Mouse (Mus musculus): ENCODE data around the gene Uvssa. TPM values are rescaled to one million over a fixed set of nuclear protein-coding genes. Genes with fewer than 3 reads are reported as not detected.

Gene Uvssa
- polyA plus RNA-seq, 1 experiment from 2014 or later, result 9.3 TPM

DNA sequence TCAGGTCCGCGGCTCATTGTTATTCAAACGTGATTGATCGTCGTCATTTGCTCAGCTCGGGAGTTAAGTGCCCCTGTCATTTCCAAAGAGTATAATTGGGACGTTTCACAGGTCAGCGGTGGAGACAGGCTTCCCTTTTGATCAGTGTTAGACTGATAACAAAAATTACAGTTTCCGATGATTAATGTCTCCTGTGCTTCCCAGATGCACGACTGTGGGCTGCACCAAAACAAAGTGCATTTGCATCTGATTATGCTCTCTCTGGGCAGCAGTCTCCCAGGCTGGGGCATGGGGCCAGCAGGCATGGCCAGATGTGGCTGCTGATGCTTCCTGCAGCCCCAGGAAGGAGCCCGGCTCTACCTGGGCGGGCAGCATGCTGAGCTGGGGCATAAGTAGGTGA is 22.5 kb downstream of the Uvssa start:
- ATAC-seq, result no peak
- no peaks in the 10 kb centered on the region for H3K27me3 ChIP-seq
- ChIA-PET CTCF (no interaction called here), POLR2A (no interaction called here)
- no peak for DNase-seq (ENCODE audit: low read depth, low spot score)
- in situ Hi-C loops (cut with MboI; ENCODE audit: low pct_unique_long_range_greater_than_20kb), result no loop called here
- TF ChIP-seq CTCF (IDR thresholded peaks at IDR 0.05), result no peak

DNA sequence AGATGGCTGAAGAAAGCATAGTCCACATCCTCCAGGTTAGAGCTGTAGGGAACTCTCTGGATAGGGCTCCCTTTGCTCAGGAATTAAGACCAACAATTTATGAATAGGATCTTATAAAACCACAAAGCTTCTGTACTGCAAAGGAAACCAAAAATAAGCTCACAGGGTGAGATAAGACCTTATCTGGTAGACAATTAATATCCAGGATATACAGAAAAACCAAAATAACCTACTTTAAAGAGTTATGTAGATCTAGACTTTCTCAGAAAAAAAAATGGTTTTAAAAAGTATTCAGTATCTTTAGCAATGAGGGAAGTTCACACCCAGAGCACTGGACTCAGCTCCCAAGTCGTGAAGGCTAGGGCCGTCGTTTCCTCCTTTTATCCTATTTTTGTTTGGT is 42.0 kb downstream of the Uvssa start:
- DNase-seq (ENCODE audit: low read depth, low spot score) (no peak), ATAC-seq (no peak)
- CTCF ChIA-PET, result interaction anchor here (1.1 to 1.6 kb wide), 2 partner anchors 12 to 25 kb away, joined by 3 to 4 read pairs; no protein-coding TSS in a partner anchor
- no peak for TF ChIP-seq CTCF (IDR thresholded peaks at IDR 0.05)
- POLR2A ChIA-PET, result no interaction called here
- H3K27me3 ChIP-seq, result no peaks in the 10 kb centered on the region
- in situ Hi-C loops (cut with MboI; ENCODE audit: low pct_unique_long_range_greater_than_20kb), result no loop called here

DNA sequence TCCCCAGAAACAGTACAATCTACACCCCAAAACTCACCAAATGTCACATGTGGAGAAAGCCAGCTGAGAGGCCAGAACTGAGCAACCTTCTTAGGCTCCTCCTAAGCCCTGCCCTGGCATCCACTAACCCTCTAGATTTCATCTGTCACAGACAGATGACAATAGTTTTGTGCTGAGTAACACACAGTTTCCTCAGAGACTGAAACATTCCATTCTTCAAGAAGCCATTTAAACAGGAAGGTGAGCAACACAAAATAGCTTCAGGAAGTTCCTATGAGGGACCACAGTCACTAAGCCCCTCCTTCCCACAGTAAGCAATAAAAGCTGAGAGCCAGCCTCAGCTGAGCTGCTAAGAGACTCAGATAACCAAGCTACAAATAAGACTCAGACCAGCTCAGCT is 49.1 kb downstream of the Uvssa start:
- TF ChIP-seq CTCF (IDR thresholded peaks at IDR 0.05), result no peak
- in situ Hi-C loops (cut with MboI; ENCODE audit: low pct_unique_long_range_greater_than_20kb), result no loop called here
- peaks cover 33% of the 10 kb centered on the region for H3K27me3 ChIP-seq
- ATAC-seq, result no peak
- ChIA-PET POLR2A (no interaction called here), CTCF (interaction anchor here (1.0 kb wide), 1 partner anchor 34 kb away, joined by 3 read pairs; no protein-coding TSS in a partner anchor)
- DNase-seq (ENCODE audit: low read depth, low spot score), result no peak

DNA sequence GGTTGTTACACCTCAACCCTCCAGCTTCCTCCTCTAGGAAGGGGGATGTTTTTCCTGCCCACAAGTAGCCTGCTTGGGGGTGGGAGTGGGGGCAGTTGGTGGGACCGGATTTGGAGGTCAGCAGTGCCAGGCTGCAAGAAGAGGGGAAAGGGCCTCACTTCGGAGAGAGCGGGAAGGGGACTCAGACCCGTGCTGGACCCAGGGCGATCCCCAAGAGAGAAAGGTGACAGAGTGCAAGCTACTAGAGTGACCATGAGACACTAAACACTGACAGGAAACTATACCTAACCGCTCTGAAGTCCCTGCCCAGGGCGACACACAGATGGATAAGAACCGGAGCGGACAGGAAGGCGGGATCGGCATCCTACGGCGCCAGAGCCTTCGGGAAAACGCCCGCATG is 51.8 kb downstream of the Uvssa start:
- in situ Hi-C loops (cut with MboI; ENCODE audit: low pct_unique_long_range_greater_than_20kb), result no loop called here
- ChIA-PET POLR2A (no interaction called here), CTCF (no interaction called here)
- no peak for DNase-seq (ENCODE audit: low read depth, low spot score)
- no peak for TF ChIP-seq CTCF (IDR thresholded peaks at IDR 0.05)
- no peak for ATAC-seq
- peaks cover 53% of the 10 kb centered on the region for H3K27me3 ChIP-seq

DNA sequence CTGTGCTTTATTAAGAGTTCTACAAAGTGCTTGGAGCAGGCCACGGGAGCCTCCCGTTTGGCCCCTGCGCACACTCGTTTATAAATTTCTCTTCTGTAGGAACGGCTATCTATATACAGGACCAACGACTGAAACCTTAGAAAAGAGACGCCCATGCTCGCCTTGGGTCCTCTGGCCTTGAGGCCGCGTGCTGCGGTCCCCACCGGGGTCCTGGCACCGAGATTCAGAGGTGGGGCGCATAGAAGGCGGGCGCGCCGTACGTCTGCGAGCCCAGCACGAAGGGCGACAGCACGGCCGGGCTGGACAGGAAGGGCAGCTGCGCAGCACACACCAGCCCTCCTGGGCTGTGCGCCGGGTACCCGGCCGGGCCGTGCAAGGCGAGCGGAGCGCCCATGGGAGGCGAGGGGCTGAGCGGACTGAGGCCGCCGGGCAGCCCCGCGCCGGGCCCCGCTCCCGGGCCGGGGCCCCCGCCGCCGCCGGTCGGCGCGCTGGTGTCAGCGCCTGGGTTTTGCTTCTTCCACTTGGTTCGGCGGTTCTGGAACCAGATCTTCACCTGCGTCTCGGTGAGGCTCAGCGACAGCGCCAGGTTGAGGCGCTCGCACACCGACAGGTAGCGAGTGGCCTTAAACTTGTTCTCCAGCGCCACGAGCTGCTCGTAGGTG is 52.3 kb downstream of the Uvssa start:
- in situ Hi-C loops (cut with MboI; ENCODE audit: low pct_unique_long_range_greater_than_20kb), result no loop called here
- peaks cover 59% of the 10 kb centered on the region for H3K27me3 ChIP-seq
- ATAC-seq (no peak), DNase-seq (ENCODE audit: low read depth, low spot score) (no peak)
- ChIA-PET POLR2A (no interaction called here), CTCF (no interaction called here)
- no peak for TF ChIP-seq CTCF (IDR thresholded peaks at IDR 0.05)

DNA sequence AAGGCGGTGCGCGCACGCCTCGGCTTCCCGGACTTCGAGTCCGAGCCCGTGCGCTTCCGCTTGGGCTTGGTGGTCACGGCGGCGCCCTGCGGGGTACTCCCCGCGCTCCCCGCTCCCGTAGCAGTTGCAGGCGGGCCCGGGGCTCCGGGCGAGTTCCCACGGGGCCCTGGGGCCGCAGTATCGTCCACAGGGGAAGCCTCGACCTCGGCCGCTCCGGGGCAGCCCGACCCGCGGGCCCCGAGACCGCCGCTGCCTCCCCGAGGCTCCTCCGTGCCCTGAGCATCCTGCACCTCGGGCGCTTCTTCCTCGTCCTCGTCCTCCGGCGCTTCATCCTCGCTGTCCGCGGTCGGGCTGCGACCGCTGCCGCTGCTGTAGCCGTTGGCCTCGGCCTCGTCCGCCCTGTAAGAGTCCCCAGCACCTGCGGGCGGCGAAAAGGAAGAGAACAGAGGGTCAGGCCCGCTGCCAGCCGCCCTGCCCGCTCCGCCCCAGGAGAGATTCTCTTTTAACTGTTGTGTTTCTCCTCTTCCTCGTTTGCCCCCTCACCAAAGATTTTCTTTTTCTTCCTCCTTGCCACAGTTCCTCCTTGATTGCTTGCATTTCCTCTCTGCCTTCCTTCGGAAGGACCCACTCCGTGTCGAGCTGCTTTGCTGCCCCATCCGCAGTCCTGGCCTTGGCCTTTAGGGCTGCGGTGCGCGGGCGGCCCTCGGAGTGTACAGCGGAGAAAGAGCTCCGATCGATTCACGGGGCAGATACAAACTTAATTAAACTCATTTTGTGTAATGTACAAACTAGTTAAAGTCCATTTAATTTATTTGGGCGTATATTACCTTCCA is 53.0 kb downstream of the Uvssa start:
- no peak for ATAC-seq
- no peak for DNase-seq (ENCODE audit: low read depth, low spot score)
- POLR2A ChIA-PET, result no interaction called here
- TF ChIP-seq CTCF (IDR thresholded peaks at IDR 0.05), result no peak
- in situ Hi-C loops (cut with MboI; ENCODE audit: low pct_unique_long_range_greater_than_20kb), result no loop called here
- H3K27me3 ChIP-seq, result peaks cover 61% of the 10 kb centered on the region
- CTCF ChIA-PET, result interaction anchor here (1.6 kb wide), 1 partner anchor 12 kb away, joined by 4 read pairs; no protein-coding TSS in a partner anchor

DNA sequence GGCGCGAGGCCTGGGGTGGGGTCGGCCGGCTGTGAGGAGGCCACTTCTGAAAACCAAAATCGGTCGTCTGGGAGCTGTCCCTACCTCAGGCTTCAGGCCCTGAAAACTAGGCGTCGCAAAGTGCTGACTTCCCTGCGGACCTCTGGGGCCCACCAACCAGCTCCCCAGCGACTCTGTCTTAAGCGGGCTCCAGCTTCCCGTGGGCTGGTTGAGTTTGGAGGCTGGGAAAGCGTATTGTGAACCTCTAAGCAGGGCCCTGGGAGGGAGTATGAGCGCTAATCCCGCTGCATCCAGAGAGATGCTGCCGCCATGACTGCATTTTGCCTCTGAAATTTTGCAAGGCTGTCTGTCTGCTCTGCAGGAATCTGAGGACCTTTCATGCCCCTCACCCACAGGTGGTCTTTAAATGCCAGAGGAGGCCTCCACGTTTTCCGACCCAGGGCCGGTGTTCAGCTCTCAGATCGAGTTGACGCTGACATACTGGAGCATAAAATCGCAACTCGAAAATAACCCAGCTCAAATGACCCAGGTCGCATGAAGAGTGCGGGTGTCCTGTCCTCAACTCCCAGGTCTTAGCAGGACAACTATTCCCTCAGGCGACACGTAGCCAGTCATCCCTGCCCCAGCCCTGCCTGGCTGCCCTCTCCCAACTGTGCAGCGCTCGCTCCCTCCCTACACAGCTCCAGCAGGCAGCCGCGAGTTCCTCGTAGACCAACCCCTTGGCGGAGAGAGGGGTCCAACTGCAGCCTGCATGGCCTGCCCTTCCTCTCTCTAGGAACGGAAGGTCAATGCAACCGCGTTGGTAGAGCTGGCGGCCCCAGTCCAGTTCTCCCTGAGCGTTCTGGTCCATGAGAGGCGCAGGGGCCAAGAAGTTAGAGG is 53.9 kb downstream of the Uvssa start:
- no peak for TF ChIP-seq CTCF (IDR thresholded peaks at IDR 0.05)
- ATAC-seq (no peak), DNase-seq (ENCODE audit: low read depth, low spot score) (no peak)
- ChIA-PET CTCF (interaction anchor here (1.6 kb wide), 1 partner anchor 13 kb away, joined by 4 read pairs; no protein-coding TSS in a partner anchor), POLR2A (interaction anchor here (0.6 kb wide), 1 partner anchor 533 kb away, joined by 3 read pairs; no protein-coding TSS in a partner anchor)
- in situ Hi-C loops (cut with MboI; ENCODE audit: low pct_unique_long_range_greater_than_20kb), result no loop called here
- H3K27me3 ChIP-seq, result peaks cover 66% of the 10 kb centered on the region

DNA sequence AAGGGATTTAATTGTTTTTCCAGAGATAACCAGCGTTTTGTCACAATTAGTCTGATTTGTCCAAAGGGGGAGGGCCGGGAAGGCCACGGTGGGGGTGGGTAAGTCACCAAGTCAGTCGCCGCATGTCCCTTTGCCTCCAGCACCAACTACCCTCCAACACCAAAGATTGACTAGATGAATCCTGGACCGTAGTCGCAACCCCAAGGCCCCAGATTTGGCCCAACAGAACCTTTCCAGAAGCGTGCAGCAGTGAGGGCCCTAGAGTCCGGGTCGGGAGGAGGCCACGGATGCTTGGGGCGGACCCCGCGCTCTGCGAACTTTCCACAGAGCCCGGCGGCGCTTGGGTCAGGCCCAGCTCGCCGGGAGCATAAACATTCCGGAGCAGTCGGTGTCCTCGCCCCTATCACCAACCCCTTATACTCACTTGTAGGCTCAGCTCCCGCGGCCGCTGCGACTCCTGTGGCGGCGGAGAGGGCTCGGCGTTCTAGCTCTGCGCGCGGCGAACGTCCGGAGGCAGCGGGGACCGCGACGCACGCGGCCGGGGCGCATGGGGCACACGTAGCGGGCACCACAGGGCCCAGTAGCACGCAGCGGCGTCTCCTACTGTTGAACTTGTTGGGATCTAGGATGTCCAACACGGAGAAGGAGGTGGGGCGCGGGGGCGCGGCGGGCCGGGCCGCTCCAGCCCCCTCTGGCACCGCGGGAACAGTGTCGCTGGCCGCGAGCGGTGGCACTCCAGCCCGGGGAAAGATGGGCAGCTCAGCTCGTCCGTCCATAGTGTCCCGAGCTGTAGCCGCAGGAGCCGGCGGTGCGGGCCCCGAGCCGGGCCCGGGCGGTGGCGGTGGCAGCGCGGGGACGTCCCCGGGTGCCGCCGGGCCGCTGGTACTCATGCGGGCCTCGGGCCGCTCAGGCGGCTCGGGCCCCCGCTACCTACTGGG is 55.1 kb downstream of the Uvssa start, which contains the start of gene Nkx1-1:
Gene Nkx1-1, minus strand, starts transcription at position 776 of the 938 bp plus-strand sequence.
- in situ Hi-C loops (cut with MboI; ENCODE audit: low pct_unique_long_range_greater_than_20kb), result no loop called here
- H3K27me3 ChIP-seq, result peaks cover 66% of the 10 kb centered on the region
- DNase-seq (ENCODE audit: low read depth, low spot score), result no peak
- ATAC-seq, result no peak
- ChIA-PET CTCF (interaction anchor here (1.6 kb wide), 1 partner anchor 14 kb away, joined by 4 read pairs; no protein-coding TSS in a partner anchor), POLR2A (no interaction called here)
- no peak for TF ChIP-seq CTCF (IDR thresholded peaks at IDR 0.05)

DNA sequence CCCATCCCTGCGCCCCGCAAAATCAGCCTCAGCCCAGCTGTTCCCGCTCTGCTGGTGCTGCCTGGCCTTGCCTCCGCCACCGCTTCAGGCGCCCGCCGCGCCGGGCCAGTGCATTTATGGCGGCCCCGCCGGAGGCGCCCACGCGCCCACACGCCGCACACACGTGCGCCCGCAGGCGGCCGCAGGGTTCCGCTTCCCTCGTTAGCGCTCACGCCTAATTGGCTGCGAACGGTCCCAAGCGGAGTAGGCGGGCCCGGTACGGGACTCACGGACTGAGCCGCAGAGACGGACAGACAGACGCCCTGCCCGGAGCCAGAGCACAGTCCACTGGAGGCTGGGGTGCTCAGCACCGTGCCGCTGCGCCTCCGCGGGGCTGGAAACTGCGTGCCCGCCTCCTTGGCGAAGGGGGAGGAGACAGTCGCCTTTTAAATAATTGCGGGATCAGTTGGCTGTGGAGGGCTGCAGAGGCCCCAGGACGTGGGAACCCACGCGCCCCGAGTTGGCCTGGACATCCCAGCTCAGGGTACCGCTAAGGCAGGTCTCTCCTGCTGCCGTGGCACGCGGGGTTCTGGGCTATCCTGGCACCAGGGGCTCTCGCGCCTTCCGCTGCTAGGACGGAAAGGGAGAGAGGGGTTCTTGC is 55.9 kb downstream of the Uvssa start:
- DNase-seq (ENCODE audit: low read depth, low spot score) (no peak), ATAC-seq (no peak)
- CTCF ChIA-PET, result no interaction called here
- H3K27me3 ChIP-seq, result peaks cover 62% of the 10 kb centered on the region
- in situ Hi-C loops (cut with MboI; ENCODE audit: low pct_unique_long_range_greater_than_20kb), result no loop called here
- POLR2A ChIA-PET, result no interaction called here
- TF ChIP-seq CTCF (IDR thresholded peaks at IDR 0.05), result no peak

Measured in Patski (cell line).